In the genomic region with DNA sequence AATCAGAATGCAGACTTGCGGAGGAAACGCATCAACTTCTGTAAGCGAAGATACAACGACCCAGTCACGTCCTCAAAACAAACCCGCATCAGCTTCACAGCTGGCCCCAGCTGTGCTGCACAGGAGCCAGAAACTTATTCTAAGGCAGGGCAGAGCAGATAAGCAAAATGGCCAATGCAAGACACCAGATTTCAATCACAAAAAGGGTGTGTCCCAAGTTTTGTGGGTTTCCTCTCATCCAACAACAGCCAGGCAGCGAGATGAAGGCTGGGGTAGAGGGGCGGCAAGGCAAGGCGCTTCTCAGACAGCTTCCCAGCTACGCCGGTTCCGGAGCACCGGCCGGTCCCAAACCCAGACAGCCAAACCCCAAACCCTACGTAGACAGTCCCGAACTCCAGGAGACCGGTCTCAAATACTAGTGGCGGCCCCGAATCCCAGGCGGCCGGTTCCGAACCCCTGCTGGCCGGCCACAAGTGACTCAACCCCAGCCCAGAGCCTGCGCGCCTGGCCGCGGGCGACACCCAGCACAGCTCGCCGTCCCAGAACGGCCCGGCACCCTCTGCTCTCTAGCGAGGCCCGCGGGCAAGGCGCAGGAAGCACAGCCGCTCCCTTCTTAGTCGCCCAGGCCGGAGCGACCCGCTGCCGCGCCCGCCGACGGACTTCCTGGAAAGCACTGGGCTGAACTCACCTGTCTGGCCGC, we compare ENCODE assay signal across 8 mouse cellular contexts. TPM values are rescaled to one million over a fixed set of nuclear protein-coding genes. Genes with fewer than 3 reads are reported as not detected.
DNase-seq lines count a peak whose midpoint lies in the region; ATAC-seq lines count a peak whose summit lies in the region.

No protein-coding gene starts in this region.

- peak overlapping the region; percentile 58 for H3K4me2 ChIP-seq in forebrain, embryonic 16.5 days (ENCODE audit: low read length)
- peak overlapping the region; percentile 53 for H3K4me2 ChIP-seq in intestine, embryonic 14.5 days (ENCODE audit: low read length)
- H3K4me2 ChIP-seq in liver, embryonic 15.5 days, result peak overlapping the region; percentile 86

- peaks cover 14% of the 10 kb centered on the region for H3K4me1 ChIP-seq in forebrain, embryonic 16.5 days (replicated peaks; ENCODE audit: control insufficient read depth, insufficient read depth, low read length)
- H3K4me1 ChIP-seq in intestine, embryonic 14.5 days (replicated peaks; ENCODE audit: control insufficient read depth, insufficient read depth, low read length), result 0 out of 2 replicates have a peak, but pooled peaks cover 9% of the 10 kb centered on the region
- H3K4me1 ChIP-seq in liver, embryonic 15.5 days (replicated peaks), result peaks cover 46% of the 10 kb centered on the region

- no peak for DNase-seq in cerebellum, adult 11-12 months
- peak; percentile 80 for DNase-seq in intestine, embryonic 14.5 days (ENCODE audit: low spot score)
- peak; percentile 45 to 64 for DNase-seq in natural killer cell, adult 2 months (ENCODE audit: low spot score in 2 of 2)
- no peak for DNase-seq in right cerebral cortex, postnatal 14 days

- no peaks in the 10 kb centered on the region for H3K9me3 ChIP-seq in forebrain, embryonic 16.5 days (ENCODE audit: control insufficient read depth, low read length)
- H3K9me3 ChIP-seq in intestine, embryonic 14.5 days (ENCODE audit: control insufficient read depth, low read length), result no peaks in the 10 kb centered on the region
- no peaks in the 10 kb centered on the region for H3K9me3 ChIP-seq in liver, embryonic 15.5 days (replicated peaks)

- H3K4me3 ChIP-seq in forebrain, embryonic 16.5 days (replicated peaks; ENCODE audit: low read length), result peak overlapping the region; percentile 90
- H3K4me3 ChIP-seq in intestine, embryonic 14.5 days (ENCODE audit: low read depth, low read length), result peak overlapping the region; percentile 79
- peak overlapping the region; percentile 76 for H3K4me3 ChIP-seq in liver, embryonic 15.5 days (replicated peaks)

- peak overlapping the region; percentile 50 for H3K27ac ChIP-seq in forebrain, embryonic 16.5 days (ENCODE audit: low read length)
- H3K27ac ChIP-seq in intestine, embryonic 14.5 days (ENCODE audit: low read depth), result peak overlapping the region; percentile 91
- H3K27ac ChIP-seq in liver, embryonic 15.5 days (replicated peaks), result peak overlapping the region; percentile 88

- no peaks in the 10 kb centered on the region for H3K27me3 ChIP-seq in forebrain, embryonic 16.5 days (replicated peaks; ENCODE audit: control insufficient read depth, insufficient read depth, low read length)
- no peaks in the 10 kb centered on the region for H3K27me3 ChIP-seq in intestine, embryonic 14.5 days (replicated peaks; ENCODE audit: control insufficient read depth, insufficient read depth, low read length)
- no peaks in the 10 kb centered on the region for H3K27me3 ChIP-seq in liver, embryonic 15.5 days

- peak; percentile 64 for ATAC-seq in cerebellum, adult (ENCODE audit: insufficient number of reproducible peaks, low FRiP score, low TSS enrichment)
- ATAC-seq in activated CD4-positive, CD25-positive, alpha-beta regulatory T cell, adult 4 months, result peak; percentile 55
- peak; percentile 88 for ATAC-seq in forebrain, embryonic 16.5 days
- peak; percentile 88 for ATAC-seq in intestine, embryonic 14.5 days (replicated peaks; ENCODE audit: low FRiP score, low TSS enrichment, low read depth)
- peak; percentile 91 for ATAC-seq in liver, embryonic 15.5 days (ENCODE audit: insufficient read depth)

- under 1% methylated on average over 47 of the region's 47 CpGs for WGBS in forebrain, embryonic 16.5 days
- under 1% methylated on average over 47 of the region's 47 CpGs for WGBS in intestine, embryonic 14.5 days
- under 1% methylated on average over 47 of the region's 47 CpGs for WGBS in liver, embryonic 15.5 days (ENCODE audit: insufficient replicate concordance)

- no peaks in the 10 kb centered on the region for H3K36me3 ChIP-seq in forebrain, embryonic 16.5 days (ENCODE audit: control insufficient read depth, insufficient read depth)
- H3K36me3 ChIP-seq in intestine, embryonic 14.5 days (ENCODE audit: control insufficient read depth, insufficient read depth, low read length), result no peaks in the 10 kb centered on the region
- H3K36me3 ChIP-seq in liver, embryonic 15.5 days (replicated peaks), result no peaks in the 10 kb centered on the region

- H3K9ac ChIP-seq in forebrain, embryonic 16.5 days (replicated peaks; ENCODE audit: low read depth, low read length), result peak overlapping the region; percentile 81
- peak overlapping the region; percentile 75 for H3K9ac ChIP-seq in intestine, embryonic 14.5 days (ENCODE audit: low read length)
- peak overlapping the region; percentile 75 for H3K9ac ChIP-seq in liver, embryonic 15.5 days

RNA-seq across cellular contexts. Expression of gene Tmod3, which starts 0.5 kb away (rescaled TPM):
- polyA plus RNA-seq in activated CD4-positive, CD25-positive, alpha-beta regulatory T cell, adult 4 months (2017; shearing (Covaris generic)), result 100 to 1,000 TPM; 159 to 175 TPM
- polyA plus RNA-seq in forebrain, embryonic 16.5 days (2015; fragmentation: Nextera tagmentation; extraction: Ambion mirVana), result 107 and 113 TPM in 2 replicates
- 89.2 and 92.5 TPM in 2 replicates for polyA plus RNA-seq in intestine, embryonic 14.5 days (2014; fragmentation: Nextera tagmentation; extraction: Ambion mirVana)
- polyA plus RNA-seq in liver, embryonic 15.5 days (2015; fragmentation: Nextera tagmentation; extraction: Ambion mirVana), result 23.7 and 28.9 TPM in 2 replicates

RNA-seq across cellular contexts. Expression of gene Tmod2, which starts 52.2 kb away (rescaled TPM):
- not detected for polyA plus RNA-seq in activated CD4-positive, CD25-positive, alpha-beta regulatory T cell, adult 4 months (2017; shearing (Covaris generic))
- 252 and 274 TPM in 2 replicates for polyA plus RNA-seq in forebrain, embryonic 16.5 days (2015; fragmentation: Nextera tagmentation; extraction: Ambion mirVana)
- polyA plus RNA-seq in intestine, embryonic 14.5 days (2014; fragmentation: Nextera tagmentation; extraction: Ambion mirVana), result 17.6 and 21.3 TPM in 2 replicates
- polyA plus RNA-seq in liver, embryonic 15.5 days (2015; fragmentation: Nextera tagmentation; extraction: Ambion mirVana), result 0.32 and 0.54 TPM in 2 replicates

Comparison
In these comparisons a context has a peak if more than half of its experiments do, and no peak if none do; other contexts are left out.
1. DNase-seq: peak in intestine, embryonic 14.5 days (single experiment) and natural killer cell, adult 2 months (2 of 2); none in cerebellum, adult 11-12 months (single experiment) and right cerebral cortex, postnatal 14 days (single experiment).
2. RNA of gene Tmod2, which starts 52.2 kb away (polyA plus RNA-seq): 252 to 274 TPM in forebrain, embryonic 16.5 days; 17.6 to 21.3 TPM in intestine, embryonic 14.5 days, 0.32 to 0.54 TPM in liver, embryonic 15.5 days and not detected in activated CD4-positive, CD25-positive, alpha-beta regulatory T cell, adult 4 months; every median in the first group is over 10 times any median in the second.
3. Peak in every context shown above with its lines, with median percentiles within 50 percentile points of each other: ATAC-seq, H3K27ac ChIP-seq, H3K4me2 ChIP-seq, H3K4me3 ChIP-seq and H3K9ac ChIP-seq.